Mouse (Mus musculus): Measurements from ENCODE around the gene Ppp3ca. TPM values are rescaled to one million over a fixed set of nuclear protein-coding genes. Genes with fewer than 3 reads are reported as not detected.

Ppp3ca gene
- total and polyA plus RNA-seq, 2 experiments from 2014 or later, result 34.6 to 39.2 TPM

DNA sequence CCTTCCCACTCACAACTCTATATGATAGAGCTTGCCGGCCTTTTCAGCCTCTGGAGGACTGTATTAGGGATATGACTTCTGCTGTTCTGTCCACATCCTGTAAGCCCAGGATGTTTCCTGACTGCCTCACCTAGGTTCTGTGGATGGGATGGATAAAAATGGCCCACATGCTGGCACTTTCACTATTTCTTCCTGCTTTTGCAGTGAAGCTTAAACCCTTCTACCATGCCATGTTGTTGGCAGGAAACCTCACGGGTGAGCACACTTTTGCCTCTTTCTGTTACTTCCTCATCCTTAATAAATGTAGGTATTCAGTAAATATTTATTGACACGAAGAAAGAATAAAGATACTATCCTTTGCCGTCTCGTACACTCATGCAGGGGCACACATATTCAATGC lies 48.5 kb downstream of the Ppp3ca start:
- Histone ChIP-seq H3K4me1 (ENCODE audit: control insufficient read depth, insufficient read depth) (peaks cover 7% of the 10 kb centered on the region; the same call in 1 of the 2 replicates), H3K27ac (ENCODE audit: low read depth) (no peak overlapping the region), H3K9me3 (replicated peaks; ENCODE audit: control insufficient read depth, low read length) (no peaks in the 10 kb centered on the region), H3K27me3 (ENCODE audit: control insufficient read depth, insufficient read depth, low read length) (no peaks in the 10 kb centered on the region), H3K4me3 (ENCODE audit: low read depth, low read length) (no peak overlapping the region), H3K4me2 (ENCODE audit: low read depth, low read length) (no peak overlapping the region), H3K9ac (replicated peaks; ENCODE audit: low read depth, low read length) (no peak overlapping the region), H3K36me3 (replicated peaks; ENCODE audit: control insufficient read depth, insufficient read depth, low read length) (no peaks in the 10 kb centered on the region)
- no peak for DNase-seq (ENCODE audit: low spot score)
- TF ChIP-seq EP300 (IDR thresholded peaks at IDR 0.05; ENCODE audit: low read depth), result no peak
- WGBS, result 90% methylated on average over 5 of the region's 5 CpGs
- no peak for ATAC-seq (ENCODE audit: insufficient read depth, low read depth)

DNA sequence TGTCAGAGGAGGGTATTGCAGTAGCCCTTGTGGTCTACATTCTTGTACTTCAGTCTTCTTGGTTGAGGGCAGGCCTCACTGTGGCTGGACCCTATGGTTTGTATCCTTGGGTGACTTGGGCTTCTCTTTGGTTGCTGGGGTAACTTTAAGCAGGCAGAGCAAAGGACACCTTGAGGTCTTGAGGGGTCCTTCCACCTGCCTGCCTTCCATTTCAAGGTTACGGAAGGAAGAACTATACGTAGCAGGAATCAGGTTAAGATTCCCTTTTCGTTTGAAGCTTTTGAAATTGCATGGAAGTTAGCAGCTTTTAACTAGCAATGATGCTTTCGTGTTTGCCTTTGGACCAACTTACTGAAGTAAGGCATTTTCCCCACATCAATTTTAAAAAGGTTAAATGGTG lies 51.3 kb downstream of the Ppp3ca start:
- no peak overlapping the region for H3K4me3 ChIP-seq (ENCODE audit: low read depth, low read length)
- WGBS, result 88% methylated on average over 4 of the region's 4 CpGs
- H3K4me1 ChIP-seq (ENCODE audit: control insufficient read depth, insufficient read depth), result peaks cover 23% of the 10 kb centered on the region
- H3K9me3 ChIP-seq (replicated peaks; ENCODE audit: control insufficient read depth, low read length), result no peaks in the 10 kb centered on the region
- H3K27ac ChIP-seq (ENCODE audit: low read depth), result no peak overlapping the region
- DNase-seq (ENCODE audit: low spot score) (no peak), ATAC-seq (ENCODE audit: insufficient read depth, low read depth) (no peak)
- no peak overlapping the region for H3K4me2 ChIP-seq (ENCODE audit: low read depth, low read length)
- no peak for TF ChIP-seq EP300 (IDR thresholded peaks at IDR 0.05; ENCODE audit: low read depth)
- no peak for TF ChIP-seq CTCF (IDR thresholded peaks at IDR 0.05; ENCODE audit: low read depth)
- H3K36me3 ChIP-seq (replicated peaks; ENCODE audit: control insufficient read depth, insufficient read depth, low read length), result no peaks in the 10 kb centered on the region
- no peak overlapping the region for H3K9ac ChIP-seq (replicated peaks; ENCODE audit: low read depth, low read length)
- no peaks in the 10 kb centered on the region for H3K27me3 ChIP-seq (ENCODE audit: control insufficient read depth, insufficient read depth, low read length)

DNA sequence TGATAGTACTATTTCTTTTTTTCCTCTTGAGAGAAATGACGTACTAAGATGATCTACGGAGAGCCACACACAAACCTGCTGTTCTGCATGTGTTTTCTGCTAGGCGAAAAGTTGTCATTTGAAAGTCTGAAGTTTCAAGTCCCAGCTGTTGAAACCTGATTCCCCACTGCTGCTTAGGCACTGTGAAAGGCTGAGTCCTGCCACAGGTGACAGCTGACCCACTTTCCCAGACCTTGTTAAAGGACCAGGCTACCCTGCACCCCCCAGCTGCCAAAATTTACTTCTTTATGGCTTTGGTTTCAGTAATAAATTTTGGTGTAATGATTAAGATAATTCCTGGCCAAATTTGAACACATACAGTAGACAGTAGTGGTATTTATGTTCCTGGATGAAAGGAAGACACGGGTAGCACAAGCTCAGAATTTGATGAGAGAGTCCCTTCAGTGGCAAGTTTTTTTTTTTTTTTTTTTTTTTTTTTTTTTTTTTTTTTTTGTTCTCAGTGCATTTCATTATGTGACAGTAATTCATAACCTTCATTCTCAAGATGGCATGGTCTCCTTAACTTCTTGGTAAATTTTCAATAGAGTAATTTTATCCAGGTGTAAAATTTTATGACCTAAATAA lies 52.0 kb downstream of the Ppp3ca start:
- Histone ChIP-seq H3K4me1 (ENCODE audit: control insufficient read depth, insufficient read depth) (peaks cover 23% of the 10 kb centered on the region), H3K9ac (replicated peaks; ENCODE audit: low read depth, low read length) (no peak overlapping the region), H3K27ac (ENCODE audit: low read depth) (no peak overlapping the region), H3K36me3 (replicated peaks; ENCODE audit: control insufficient read depth, insufficient read depth, low read length) (no peaks in the 10 kb centered on the region), H3K4me2 (ENCODE audit: low read depth, low read length) (no peak overlapping the region), H3K27me3 (ENCODE audit: control insufficient read depth, insufficient read depth, low read length) (no peaks in the 10 kb centered on the region), H3K4me3 (ENCODE audit: low read depth, low read length) (no peak overlapping the region), H3K9me3 (replicated peaks; ENCODE audit: control insufficient read depth, low read length) (no peaks in the 10 kb centered on the region)
- TF ChIP-seq EP300 (IDR thresholded peaks at IDR 0.05; ENCODE audit: low read depth) (no peak), CTCF (IDR thresholded peaks at IDR 0.05; ENCODE audit: low read depth) (no peak)
- ATAC-seq (ENCODE audit: insufficient read depth, low read depth), result no peak
- 68% methylated on average over 4 of the region's 4 CpGs for WGBS
- DNase-seq (ENCODE audit: low spot score), result no peak

DNA sequence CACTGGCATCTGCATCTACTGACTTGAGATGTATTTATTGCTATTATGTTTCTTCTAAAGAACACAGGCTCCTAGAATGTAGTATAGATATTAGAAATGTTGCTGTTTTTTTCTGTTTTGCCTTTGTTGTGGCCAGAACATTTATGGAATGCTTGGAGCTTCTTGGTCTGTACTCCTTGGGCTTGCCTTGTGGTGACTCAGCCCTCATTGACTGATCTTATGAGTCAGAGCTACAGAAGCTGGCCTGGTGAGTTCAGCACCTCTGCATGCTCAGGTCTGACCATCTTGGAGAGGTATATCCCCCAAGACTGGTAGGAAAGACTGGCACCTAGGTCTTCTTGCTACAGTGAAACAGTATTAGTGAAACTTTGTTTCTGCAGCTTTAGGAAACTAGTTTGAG lies 52.6 kb downstream of the Ppp3ca start:
- H3K27ac ChIP-seq (ENCODE audit: low read depth), result no peak overlapping the region
- no peak overlapping the region for H3K4me3 ChIP-seq (ENCODE audit: low read depth, low read length)
- H3K27me3 ChIP-seq (ENCODE audit: control insufficient read depth, insufficient read depth, low read length), result no peaks in the 10 kb centered on the region
- H3K9ac ChIP-seq (replicated peaks; ENCODE audit: low read depth, low read length), result no peak overlapping the region
- H3K36me3 ChIP-seq (replicated peaks; ENCODE audit: control insufficient read depth, insufficient read depth, low read length), result no peaks in the 10 kb centered on the region
- H3K4me2 ChIP-seq (ENCODE audit: low read depth, low read length), result no peak overlapping the region
- DNase-seq (ENCODE audit: low spot score) (no peak), ATAC-seq (ENCODE audit: insufficient read depth, low read depth) (no peak)
- peaks cover 23% of the 10 kb centered on the region for H3K4me1 ChIP-seq (ENCODE audit: control insufficient read depth, insufficient read depth)
- TF ChIP-seq CTCF (IDR thresholded peaks at IDR 0.05; ENCODE audit: low read depth), result no peak
- no peak for TF ChIP-seq EP300 (IDR thresholded peaks at IDR 0.05; ENCODE audit: low read depth)
- H3K9me3 ChIP-seq (replicated peaks; ENCODE audit: control insufficient read depth, low read length), result no peaks in the 10 kb centered on the region

DNA sequence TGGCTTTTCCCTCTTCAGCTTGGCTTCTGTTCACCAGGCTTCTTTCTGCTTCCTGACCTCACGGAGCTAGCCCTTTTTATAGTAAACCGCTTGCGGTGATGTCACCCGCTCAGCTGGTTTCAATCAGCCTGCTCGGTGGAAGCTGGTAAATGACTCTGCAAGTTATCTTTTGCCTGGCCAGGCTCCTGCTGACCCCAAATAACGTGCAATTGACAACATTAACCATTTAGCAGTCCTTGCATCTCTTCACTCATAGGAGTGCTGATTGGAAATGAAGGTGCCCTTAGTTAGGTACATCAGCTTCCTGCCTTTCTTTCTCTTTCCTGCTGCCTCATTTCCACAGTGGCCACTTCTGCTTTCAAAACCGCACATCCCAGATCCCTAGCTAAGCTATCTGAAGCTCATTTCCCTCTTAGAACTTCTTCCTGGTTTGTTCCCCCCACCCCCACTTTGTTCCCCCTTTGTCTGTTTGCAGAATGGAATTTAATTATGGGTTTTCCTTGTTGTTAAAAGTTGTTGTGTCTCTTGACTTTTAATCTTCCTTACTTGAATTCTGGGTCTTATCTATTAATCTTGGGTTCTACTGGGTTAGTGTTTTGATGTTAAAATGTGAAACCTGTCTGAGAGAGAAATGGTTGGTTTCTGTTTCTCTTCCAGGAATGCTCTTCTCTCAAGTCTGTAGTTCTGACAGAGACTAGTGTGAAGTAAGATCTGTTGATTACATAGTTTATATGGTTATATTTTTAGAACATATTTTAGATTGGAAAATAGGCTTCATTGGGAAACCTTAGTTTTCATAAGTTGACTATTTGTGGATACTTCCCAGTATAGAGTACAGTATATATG lies 55.6 kb downstream of the Ppp3ca start:
- ATAC-seq (ENCODE audit: insufficient read depth, low read depth) (peak; percentile 88), DNase-seq (ENCODE audit: low spot score) (peak; percentile 81)
- 0 out of 2 replicates have a peak overlapping the region, but pooled peaks have one; percentile 26 for H3K9ac ChIP-seq (replicated peaks; ENCODE audit: low read depth, low read length)
- peaks cover 23% of the 10 kb centered on the region for H3K4me1 ChIP-seq (ENCODE audit: control insufficient read depth, insufficient read depth)
- WGBS, result 5% methylated on average over 7 of the region's 7 CpGs
- H3K27ac ChIP-seq (ENCODE audit: low read depth), result peak overlapping the region; percentile 58
- no peaks in the 10 kb centered on the region for H3K27me3 ChIP-seq (ENCODE audit: control insufficient read depth, insufficient read depth, low read length)
- H3K4me2 ChIP-seq (ENCODE audit: low read depth, low read length), result peak overlapping the region; percentile 29
- H3K4me3 ChIP-seq (ENCODE audit: low read depth, low read length), result peak overlapping the region; percentile 7
- TF ChIP-seq EP300 (IDR thresholded peaks at IDR 0.05; ENCODE audit: low read depth) (no peak), CTCF (IDR thresholded peaks at IDR 0.05; ENCODE audit: low read depth) (no peak)
- H3K9me3 ChIP-seq (replicated peaks; ENCODE audit: control insufficient read depth, low read length), result no peaks in the 10 kb centered on the region
- no peaks in the 10 kb centered on the region for H3K36me3 ChIP-seq (replicated peaks; ENCODE audit: control insufficient read depth, insufficient read depth, low read length)

Measured in heart, postnatal 0 days (tissue).